Mouse (Mus musculus) neutrophil, adult 65 days (primary cell): Measurements from ENCODE around the gene Dcdc2c. TPM values are rescaled to one million over a fixed set of nuclear protein-coding genes. Genes with fewer than 3 reads are reported as not detected.

Source experiments
- total RNA-seq: library from RNA; stranded (reverse); gene quantifications from 2 replicates; pipeline ENCODE4 v1.2.4, GENCODE M21; 2023

Dcdc2c gene
- 0.36 and 0.54 TPM in 2 replicates for total RNA-seq

GRCm38 (mm10) chr12:28552299-28552698 lies at the start of gene Dcdc2c:
TSS of gene Dcdc2c (minus strand) at chr12:28552399.

DNA sequence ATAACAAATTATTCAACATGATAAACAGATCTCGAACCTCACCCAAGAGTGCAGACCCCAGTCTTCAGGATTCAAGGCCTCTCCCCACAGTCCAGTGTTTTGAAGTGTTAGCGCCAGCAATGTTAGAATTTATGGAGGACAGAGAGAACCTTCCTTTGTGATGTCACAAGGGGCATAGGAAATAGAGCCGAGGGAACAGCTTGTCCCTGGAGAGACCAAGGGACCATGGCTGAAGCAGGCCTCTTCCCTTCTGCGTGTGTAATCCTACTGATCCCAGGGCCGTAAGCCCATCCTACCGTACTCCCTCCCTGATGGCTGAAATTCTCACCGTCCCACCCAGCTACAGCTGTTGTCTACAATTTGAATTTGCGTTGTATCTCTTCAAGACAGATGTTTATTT lies 30.2 kb upstream of the Dcdc2c start, which contains the start of gene Allc:
TSS of gene Allc (minus strand) at position 101 of the 400 bp plus-strand sequence.

Other genes starting within 250 kb of the Dcdc2c start
- gene Allc, start 30.1 kb upstream of the Dcdc2c start, total RNA-seq = not detected in 2 replicates
- gene Colec11, start 71.0 kb upstream of the Dcdc2c start, total RNA-seq = 0.44 TPM in 1 of 2 replicates, not detected in the other
- gene Rps7, start 83.6 kb upstream of the Dcdc2c start, total RNA-seq = 250 and 257 TPM in 2 replicates
- gene Rnaseh1, start 97.2 kb upstream of the Dcdc2c start, total RNA-seq = 7.7 and 9.5 TPM in 2 replicates
- gene Adi1, start 122.8 kb upstream of the Dcdc2c start, total RNA-seq = 8.6 and 11.0 TPM in 2 replicates
- gene Trappc12, start 198.1 kb upstream of the Dcdc2c start, total RNA-seq = 17.5 and 19.1 TPM in 2 replicates
- gene Eipr1, start 199.4 kb upstream of the Dcdc2c start, total RNA-seq = 15.9 and 17.5 TPM in 2 replicates